Mouse (Mus musculus) myocyte (in vitro differentiated cells): ENCODE results near the gene Gns.

Source experiments
- CEBPB ChIP-seq: IDR thresholded peaks from 2 replicates; pipeline ENCODE4 v1.6.1; 2011; ENCODE audit warnings: mild to moderate bottlenecking, moderate library complexity; ENCODE audit not compliant: poor library complexity, insufficient read depth, severe bottlenecking
- E2F4 ChIP-seq: IDR thresholded peaks from one replicate; pipeline ENCODE4 v1.6.1; 2011; ENCODE audit warnings: mild to moderate bottlenecking, control low read depth, moderate library complexity; ENCODE audit not compliant: insufficient read depth
- MAX ChIP-seq: IDR thresholded peaks from one replicate; pipeline ENCODE4 v1.6.1; 2011; ENCODE audit warnings: low read depth, mild to moderate bottlenecking, control low read depth
- MYOD1 ChIP-seq, 3 experiments: IDR thresholded peaks; one replicate each; pipeline ENCODE4 v1.6.1; 2011; ENCODE audit warnings: control low read depth in 2 of 3, low read depth in 2 of 3, mild to moderate bottlenecking in 2 of 3, moderate library complexity in 1 of 3; ENCODE audit not compliant: insufficient read length in 2 of 3, control insufficient read depth in 1 of 3
- MYOG ChIP-seq, 3 experiments: IDR thresholded peaks; one replicate each; pipeline ENCODE4 v1.6.1; 2011; ENCODE audit warnings: control low read depth in 2 of 3, low read depth in 2 of 3, mild to moderate bottlenecking in 2 of 3; ENCODE audit not compliant: insufficient read length in 2 of 3, control insufficient read depth in 1 of 3, insufficient read depth in 1 of 3
- POLR2A ChIP-seq: IDR thresholded peaks from one replicate; pipeline ENCODE4 v1.6.1; 2011; ENCODE audit warnings: low read depth, mild to moderate bottlenecking, control low read depth, moderate library complexity; ENCODE audit not compliant: insufficient read length
- POLR2AphosphoS2 ChIP-seq: IDR thresholded peaks from one replicate; pipeline ENCODE4 v1.6.1; 2011; ENCODE audit warnings: low read depth, control low read depth; ENCODE audit not compliant: insufficient read length
- REST ChIP-seq: IDR thresholded peaks from one replicate; pipeline ENCODE4 v1.6.1; 2011; ENCODE audit warnings: mild to moderate bottlenecking, control low read depth, moderate library complexity; ENCODE audit not compliant: insufficient read depth, insufficient read length
- SRF ChIP-seq: IDR thresholded peaks from one replicate; pipeline ENCODE4 v1.6.1; 2011; ENCODE audit warnings: low read depth; ENCODE audit not compliant: control insufficient read depth, insufficient read length
- TCF12 ChIP-seq: IDR thresholded peaks from one replicate; pipeline ENCODE4 v1.6.1; 2011; ENCODE audit warnings: mild to moderate bottlenecking, control low read depth; ENCODE audit not compliant: poor library complexity, insufficient read depth, severe bottlenecking
- TCF3 ChIP-seq: IDR thresholded peaks from one replicate; pipeline ENCODE4 v1.6.1; 2011; ENCODE audit warnings: low read depth, control low read depth; ENCODE audit not compliant: insufficient read length
- USF1 ChIP-seq: IDR thresholded peaks from one replicate; pipeline ENCODE4 v1.6.1; 2011; ENCODE audit warnings: low read depth, mild to moderate bottlenecking, control low read depth, moderate library complexity

DNA sequence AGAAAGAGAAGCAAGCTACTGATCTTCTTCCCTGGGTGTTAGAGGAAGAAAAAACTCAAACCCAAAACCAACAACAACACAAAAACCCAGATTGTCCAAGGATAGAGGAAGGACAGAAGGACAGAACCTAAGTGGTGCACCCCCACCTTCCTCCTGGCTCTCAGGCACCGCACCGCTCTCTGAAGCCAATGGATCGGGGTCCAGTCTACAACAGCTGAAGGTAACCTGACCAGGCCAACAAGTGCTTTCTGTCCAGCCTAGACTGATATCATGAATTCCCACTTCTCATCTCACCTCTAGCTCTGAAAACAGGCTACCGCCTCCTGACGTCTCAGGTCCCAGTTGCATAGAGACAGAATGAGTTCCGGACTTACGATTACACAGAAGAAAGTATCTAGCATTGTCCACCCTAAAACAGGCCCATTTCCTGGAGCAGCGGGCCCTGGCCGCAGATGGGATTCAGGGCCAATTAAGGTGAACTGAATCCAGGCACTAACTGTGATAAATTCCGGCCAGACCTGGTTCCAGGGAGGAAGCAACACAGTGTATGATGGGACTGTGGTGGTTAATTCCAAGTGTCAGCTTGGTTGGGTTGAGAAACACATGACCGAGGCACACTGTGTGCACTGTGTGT lies 56.9 kb downstream of the Gns start:
- TF ChIP-seq POLR2A (no peak), POLR2AphosphoS2 (no peak), TCF12 (no peak), CEBPB (no peak), MAX (no peak), USF1 (no peak), MYOG (IDR thresholded peaks at IDR 0.05; ENCODE audit: control insufficient read depth in 1 of 3, insufficient read depth in 1 of 3, insufficient read length in 2 of 3, low read depth in 2 of 3) (peak in 1 of 3 experiments; percentile 69), TCF3 (no peak), E2F4 (no peak), SRF (no peak), MYOD1 (IDR thresholded peaks at IDR 0.05; ENCODE audit: control insufficient read depth in 1 of 3, insufficient read length in 2 of 3, low read depth in 2 of 3) (peak in 1 of 3 experiments; percentile 56), REST (no peak)
